Comparison of ENCODE assay signal across 8 mouse cellular contexts in the genomic region with DNA sequence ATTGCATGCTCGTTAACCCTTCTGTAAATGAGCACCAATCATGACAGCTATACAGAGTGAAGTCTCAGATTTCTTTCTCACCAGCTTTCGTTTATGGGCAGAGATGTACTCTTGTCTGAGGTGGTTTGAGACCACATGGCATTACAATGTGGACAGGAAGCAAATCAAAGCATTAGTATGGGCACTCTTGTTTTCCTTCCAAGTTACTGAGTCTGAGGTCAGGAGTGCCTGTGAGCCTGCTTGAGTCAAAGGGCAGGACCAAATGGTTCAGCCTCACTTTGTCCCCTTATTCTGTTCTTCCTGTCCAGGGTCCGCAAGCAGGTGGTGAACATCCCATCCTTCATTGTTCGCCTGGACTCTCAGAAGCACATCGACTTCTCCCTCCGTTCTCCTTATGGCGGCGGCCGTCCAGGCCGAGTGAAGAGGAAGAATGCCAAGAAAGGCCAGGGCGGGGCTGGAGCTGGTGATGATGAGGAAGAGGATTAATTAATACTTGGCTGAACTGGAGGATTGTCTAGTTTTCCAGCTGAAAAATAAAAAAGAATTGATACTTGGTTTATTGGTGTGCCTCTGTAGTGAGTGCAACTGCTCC. TPM values are rescaled to one million over a fixed set of nuclear protein-coding genes. Genes with fewer than 3 reads are reported as not detected.
DNase-seq lines count a peak whose midpoint lies in the region; ATAC-seq and TF ChIP-seq lines count a peak whose summit lies in the region.

No protein-coding gene starts in this region.

- DNase-seq in gastrocnemius, adult 2 months = no peak
- no peak for DNase-seq in gastrocnemius, postnatal 25 days
- DNase-seq in right cerebral cortex, postnatal 4 days = no peak
- DNase-seq in thymus, postnatal 0 days (ENCODE audit: low spot score) = no peak
- no peak for DNase-seq in ovary, postnatal 10 days (ENCODE audit: low spot score)

- peak overlapping the region; percentile 82; the same call in 1 of the 2 replicates for H3K9ac ChIP-seq in hindbrain, embryonic 15.5 days
- H3K9ac ChIP-seq in midbrain, embryonic 13.5 days (replicated peaks) = peak overlapping the region; percentile 87

- H3K9me3 ChIP-seq in hindbrain, embryonic 15.5 days = no peaks in the 10 kb centered on the region
- H3K9me3 ChIP-seq in midbrain, embryonic 13.5 days = no peaks in the 10 kb centered on the region

- H3K27ac ChIP-seq in gastrocnemius, adult 2 months = no peak overlapping the region
- H3K27ac ChIP-seq in bone marrow macrophage, adult 2 months (ENCODE audit: insufficient read depth, low read depth, low read length) = peak overlapping the region; percentile 98
- H3K27ac ChIP-seq in hindbrain, embryonic 15.5 days (replicated peaks) = no peak overlapping the region
- 0 out of 2 replicates have a peak overlapping the region, but pooled peaks have one; percentile 2 for H3K27ac ChIP-seq in midbrain, embryonic 13.5 days

- H3K4me2 ChIP-seq in hindbrain, embryonic 15.5 days = peak overlapping the region; percentile 90
- peak overlapping the region; percentile 94 for H3K4me2 ChIP-seq in midbrain, embryonic 13.5 days (replicated peaks)

- no peak for TF ChIP-seq POLR2A in bone marrow macrophage, adult 2 months (IDR thresholded peaks at IDR 0.05; ENCODE audit: borderline replicate concordance, low read depth, low read length)

- peaks cover 25% of the 10 kb centered on the region for H3K36me3 ChIP-seq in hindbrain, embryonic 15.5 days
- H3K36me3 ChIP-seq in midbrain, embryonic 13.5 days = peaks cover 29% of the 10 kb centered on the region

- ATAC-seq in hindbrain, embryonic 15.5 days (ENCODE audit: low FRiP score, low read depth) = no peak
- ATAC-seq in midbrain, embryonic 13.5 days = no peak

- H3K4me3 ChIP-seq in gastrocnemius, adult 2 months = peak overlapping the region; percentile 83
- peak overlapping the region; percentile 70 for H3K4me3 ChIP-seq in bone marrow macrophage, adult 2 months (ENCODE audit: insufficient read depth, low read length)
- H3K4me3 ChIP-seq in hindbrain, embryonic 15.5 days = peak overlapping the region; percentile 94
- H3K4me3 ChIP-seq in midbrain, embryonic 13.5 days (replicated peaks) = peak overlapping the region; percentile 93

- no peak for TF ChIP-seq CTCF in gastrocnemius, adult 2 months (IDR thresholded peaks at IDR 0.05)
- no peak for TF ChIP-seq CTCF in bone marrow macrophage, adult 2 months (IDR thresholded peaks at IDR 0.05; ENCODE audit: low read depth, low read length)

- intact Hi-C loops in gastrocnemius, adult 2 months (cut with DNase I) = loop anchor here (10.0 kb wide), 1 partner anchor 728 kb away; no protein-coding TSS in a partner anchor

- H3K4me1 ChIP-seq in bone marrow macrophage, adult 2 months (ENCODE audit: control insufficient read depth, insufficient read depth, low read length) = peaks cover 30% of the 10 kb centered on the region
- H3K4me1 ChIP-seq in hindbrain, embryonic 15.5 days (replicated peaks) = peaks cover 29% of the 10 kb centered on the region
- H3K4me1 ChIP-seq in midbrain, embryonic 13.5 days (replicated peaks) = peaks cover 30% of the 10 kb centered on the region

- H3K27me3 ChIP-seq in hindbrain, embryonic 15.5 days = no peaks in the 10 kb centered on the region
- H3K27me3 ChIP-seq in midbrain, embryonic 13.5 days = no peaks in the 10 kb centered on the region

- WGBS in hindbrain, embryonic 15.5 days = 56% methylated on average over 11 of the region's 11 CpGs
- WGBS in midbrain, embryonic 13.5 days = 52% methylated on average over 11 of the region's 11 CpGs

RNA-seq across cellular contexts. Expression of gene Rps9, which starts 2.6 kb away (rescaled TPM):
- 100 to 1,000 TPM; 399 to 461 TPM for total RNA-seq in gastrocnemius, adult 2 months (2021)
- total RNA-seq in gastrocnemius, postnatal 25 days (2021) = 100 to 1,000 TPM; 374 to 415 TPM
- 1,730 and 1,840 TPM in 2 replicates for polyA plus RNA-seq in bone marrow macrophage, adult 2 months (2012; ENCODE audit: insufficient read depth, insufficient read length, missing spikeins)
- 691 and 766 TPM in 2 replicates for polyA plus RNA-seq in hindbrain, embryonic 15.5 days (2015; fragmentation: Nextera tagmentation; extraction: Ambion mirVana)
- polyA plus RNA-seq in midbrain, embryonic 13.5 days (2015; fragmentation: Nextera tagmentation; extraction: Ambion mirVana) = 994 and 1,009 TPM in 2 replicates
- polyA plus RNA-seq in thymus, postnatal 0 days (2015; fragmentation: Nextera tagmentation; extraction: Ambion mirVana) = 2,079 and 2,116 TPM in 2 replicates

RNA-seq across cellular contexts. Expression of gene Mboat7, which starts 13.1 kb away (rescaled TPM):
- total RNA-seq in gastrocnemius, adult 2 months (2021) = 10 to 100 TPM in 1 of 2 experiments, 1 to 10 TPM in 1; 8.9 to 10.1 TPM
- total RNA-seq in gastrocnemius, postnatal 25 days (2021) = 10 to 100 TPM in 1 of 2 experiments, 1 to 10 TPM in 1; 8.1 to 11.2 TPM
- polyA plus RNA-seq in bone marrow macrophage, adult 2 months (2012; ENCODE audit: insufficient read depth, insufficient read length, missing spikeins) = 79.5 and 93.8 TPM in 2 replicates
- 105 and 113 TPM in 2 replicates for polyA plus RNA-seq in hindbrain, embryonic 15.5 days (2015; fragmentation: Nextera tagmentation; extraction: Ambion mirVana)
- polyA plus RNA-seq in midbrain, embryonic 13.5 days (2015; fragmentation: Nextera tagmentation; extraction: Ambion mirVana) = 53.4 and 54.5 TPM in 2 replicates
- polyA plus RNA-seq in thymus, postnatal 0 days (2015; fragmentation: Nextera tagmentation; extraction: Ambion mirVana) = 36.0 and 40.1 TPM in 2 replicates

RNA-seq across cellular contexts. Expression of gene Pirb, which starts 13.8 kb away (rescaled TPM):
- under 1 TPM; 0.61 to 0.84 TPM for total RNA-seq in gastrocnemius, adult 2 months (2021)
- 1 to 10 TPM in 1 of 2 experiments, under 1 TPM in 1; 0.67 to 1.0 TPM for total RNA-seq in gastrocnemius, postnatal 25 days (2021)
- 642 and 647 TPM in 2 replicates for polyA plus RNA-seq in bone marrow macrophage, adult 2 months (2012; ENCODE audit: insufficient read depth, insufficient read length, missing spikeins)
- 0.45 and 0.50 TPM in 2 replicates for polyA plus RNA-seq in hindbrain, embryonic 15.5 days (2015; fragmentation: Nextera tagmentation; extraction: Ambion mirVana)
- polyA plus RNA-seq in midbrain, embryonic 13.5 days (2015; fragmentation: Nextera tagmentation; extraction: Ambion mirVana) = 0.15 and 0.37 TPM in 2 replicates
- polyA plus RNA-seq in thymus, postnatal 0 days (2015; fragmentation: Nextera tagmentation; extraction: Ambion mirVana) = 2.5 TPM in 2 replicates

RNA-seq across cellular contexts. Expression of gene Tsen34, which starts 13.8 kb away (rescaled TPM):
- total RNA-seq in gastrocnemius, adult 2 months (2021) = 10 to 100 TPM; 22.7 to 31.9 TPM
- 10 to 100 TPM; 28.2 to 28.4 TPM for total RNA-seq in gastrocnemius, postnatal 25 days (2021)
- polyA plus RNA-seq in bone marrow macrophage, adult 2 months (2012; ENCODE audit: insufficient read depth, insufficient read length, missing spikeins) = 56.5 and 59.4 TPM in 2 replicates
- polyA plus RNA-seq in hindbrain, embryonic 15.5 days (2015; fragmentation: Nextera tagmentation; extraction: Ambion mirVana) = 275 and 297 TPM in 2 replicates
- polyA plus RNA-seq in midbrain, embryonic 13.5 days (2015; fragmentation: Nextera tagmentation; extraction: Ambion mirVana) = 205 and 225 TPM in 2 replicates
- polyA plus RNA-seq in thymus, postnatal 0 days (2015; fragmentation: Nextera tagmentation; extraction: Ambion mirVana) = 67.5 and 70.1 TPM in 2 replicates

RNA-seq across cellular contexts. Expression of gene Tmc4, which starts 29.1 kb away (rescaled TPM):
- total RNA-seq in gastrocnemius, adult 2 months (2021) = 1 to 10 TPM in 1 of 2 experiments, under 1 TPM in 1; 0.38 to 1.3 TPM
- under 1 TPM; 0.70 to 0.87 TPM for total RNA-seq in gastrocnemius, postnatal 25 days (2021)
- 5.8 and 8.3 TPM in 2 replicates for polyA plus RNA-seq in bone marrow macrophage, adult 2 months (2012; ENCODE audit: insufficient read depth, insufficient read length, missing spikeins)
- polyA plus RNA-seq in hindbrain, embryonic 15.5 days (2015; fragmentation: Nextera tagmentation; extraction: Ambion mirVana) = 5.0 and 5.2 TPM in 2 replicates
- 4.0 and 4.3 TPM in 2 replicates for polyA plus RNA-seq in midbrain, embryonic 13.5 days (2015; fragmentation: Nextera tagmentation; extraction: Ambion mirVana)
- polyA plus RNA-seq in thymus, postnatal 0 days (2015; fragmentation: Nextera tagmentation; extraction: Ambion mirVana) = 12.5 TPM in 2 replicates

Comparison
In these comparisons a context has a peak if more than half of its experiments do, and no peak if none do; other contexts are left out.
1. H3K27ac ChIP-seq: peak in bone marrow macrophage, adult 2 months (single experiment) and midbrain, embryonic 13.5 days (single experiment); none in gastrocnemius, adult 2 months (single experiment) and hindbrain, embryonic 15.5 days (single experiment).
2. RNA of gene Pirb, which starts 13.8 kb away (polyA plus RNA-seq): 642 to 647 TPM in bone marrow macrophage, adult 2 months; 2.5 TPM in thymus, postnatal 0 days, 0.45 to 0.50 TPM in hindbrain, embryonic 15.5 days and 0.15 to 0.37 TPM in midbrain, embryonic 13.5 days; every median in the first group is over 100 times any median in the second.
3. Peak in every context shown above with its lines, with median percentiles within 50 percentile points of each other: H3K4me3 ChIP-seq.